ENCODE assay signal across 17 mouse cellular contexts in the genomic region with DNA sequence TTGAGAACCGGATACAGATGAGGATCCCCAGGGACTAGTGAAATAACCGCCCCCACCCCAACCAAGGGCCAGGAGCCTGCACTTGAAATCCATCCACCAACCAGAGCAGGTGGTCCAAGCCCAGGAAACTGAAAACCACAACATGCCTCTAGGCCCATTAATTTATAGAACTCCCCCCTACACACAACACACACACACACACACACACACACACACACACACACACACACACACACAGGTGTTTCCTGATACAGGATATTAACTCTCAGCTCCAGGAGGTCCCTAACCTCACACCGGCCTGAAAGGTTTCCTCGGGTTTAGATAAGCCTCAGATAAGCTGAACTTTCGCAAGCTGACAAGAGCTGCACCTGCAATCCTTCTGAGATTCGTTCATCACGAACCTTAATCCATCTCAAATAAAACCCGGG.
DNase-seq lines count a peak whose midpoint lies in the region; ATAC-seq lines count a peak whose summit lies in the region.
"Had no signal": no experiment of that assay in that cellular context is flagged by ENCODE, and none has a peak within 500 bp of the region (broad histone marks: within the 10 kb centered on the region; RNA-seq: fewer than 3 reads in every experiment).

No protein-coding gene starts in this region.

- no peak overlapping the region for H3K4me2 ChIP-seq in limb, embryonic 12.5 days
- H3K4me2 ChIP-seq: embryonic facial prominence, embryonic 13.5 days; hindbrain, embryonic 12.5 days; neural tube, embryonic 12.5 days had no signal

- WGBS in limb, embryonic 12.5 days, result 55% methylated on average over 8 of the region's 8 CpGs
- 84% methylated on average over 8 of the region's 8 CpGs for WGBS in limb, embryonic 10.5 days
- WGBS in heart, embryonic 10.5 days, result 64% methylated on average over 8 of the region's 8 CpGs

- peak; percentile 43; the same call in 1 of the 2 replicates for ATAC-seq in limb, embryonic 12.5 days (ENCODE audit: insufficient number of reproducible peaks, insufficient read depth, low FRiP score, low TSS enrichment, low read depth)
- ATAC-seq in hematopoietic stem cell, adult 5-6 weeks (replicated peaks in 1 of 2; ENCODE audit: insufficient read depth in 1 of 2, low FRiP score in 2 of 2, low TSS enrichment in 1 of 2, low read depth in 1 of 2, poor library complexity in 2 of 2, severe bottlenecking in 2 of 2), result peak; percentile 59 to 63

- no peaks in the 10 kb centered on the region for H3K36me3 ChIP-seq in limb, embryonic 12.5 days
- no peaks in the 10 kb centered on the region for H3K36me3 ChIP-seq in limb, embryonic 10.5 days
- no peaks in the 10 kb centered on the region for H3K36me3 ChIP-seq in heart, embryonic 10.5 days
- H3K36me3 ChIP-seq: embryonic facial prominence, embryonic 13.5 days; hindbrain, embryonic 12.5 days; neural tube, embryonic 12.5 days had no signal

- H3K4me1 ChIP-seq in limb, embryonic 12.5 days (replicated peaks), result peaks cover 46% of the 10 kb centered on the region
- H3K4me1 ChIP-seq in limb, embryonic 10.5 days, result peaks cover 31% of the 10 kb centered on the region
- H3K4me1 ChIP-seq in heart, embryonic 10.5 days, result no peaks in the 10 kb centered on the region
- H3K4me1 ChIP-seq: megakaryocyte, embryonic 14.5 days; neural tube, embryonic 12.5 days had no signal

- H3K4me3 ChIP-seq in limb, embryonic 12.5 days (replicated peaks), result no peak overlapping the region
- H3K4me3 ChIP-seq in limb, embryonic 10.5 days, result no peak overlapping the region
- H3K4me3 ChIP-seq in heart, embryonic 10.5 days, result no peak overlapping the region
- H3K4me3 ChIP-seq: embryonic facial prominence, embryonic 13.5 days; hindbrain, embryonic 12.5 days; megakaryocyte, embryonic 14.5 days; neural tube, embryonic 12.5 days had no signal

- no peaks in the 10 kb centered on the region for H3K27me3 ChIP-seq in limb, embryonic 12.5 days
- no peaks in the 10 kb centered on the region for H3K27me3 ChIP-seq in limb, embryonic 10.5 days (ENCODE audit: low read depth, poor library complexity, severe bottlenecking)
- no peaks in the 10 kb centered on the region for H3K27me3 ChIP-seq in heart, embryonic 10.5 days (ENCODE audit: insufficient read depth, poor library complexity, severe bottlenecking)
- H3K27me3 ChIP-seq: embryonic facial prominence, embryonic 13.5 days; hindbrain, embryonic 12.5 days; neural tube, embryonic 12.5 days had no signal

- H3K9me3 ChIP-seq in limb, embryonic 12.5 days, result no peaks in the 10 kb centered on the region
- no peaks in the 10 kb centered on the region for H3K9me3 ChIP-seq in limb, embryonic 10.5 days (replicated peaks)
- no peaks in the 10 kb centered on the region for H3K9me3 ChIP-seq in heart, embryonic 10.5 days
- H3K9me3 ChIP-seq: embryonic facial prominence, embryonic 13.5 days; hindbrain, embryonic 12.5 days; megakaryocyte, embryonic 14.5 days; neural tube, embryonic 12.5 days had no signal

- no peak overlapping the region for H3K27ac ChIP-seq in limb, embryonic 12.5 days
- H3K27ac ChIP-seq in limb, embryonic 10.5 days, result no peak overlapping the region
- H3K27ac ChIP-seq in heart, embryonic 10.5 days, result no peak overlapping the region
- H3K27ac ChIP-seq: embryonic facial prominence, embryonic 13.5 days; hindbrain, embryonic 12.5 days; liver, embryonic 14.5 days; neural tube, embryonic 12.5 days had no signal

- DNase-seq in limb, embryonic 10.5 days (ENCODE audit: low spot score), result no peak
- peak; percentile 12 for DNase-seq in CD4-positive helper T cell, adult 2 months (ENCODE audit: low read depth, low spot score)
- DNase-seq in thymus, postnatal 14 days, result peak; percentile 52
- no peak for DNase-seq in frontal cortex, postnatal 36 days (ENCODE audit: low spot score in 2 of 2)
- no peak for DNase-seq in heart, embryonic 10.5 days (ENCODE audit: low spot score)
- DNase-seq: adrenal gland, postnatal 14 days; cerebellum, adult 2 months; heart, adult 18-20 months; lung, postnatal 14 days; spleen, adult 18-20 months had no signal

- H3K9ac ChIP-seq in limb, embryonic 12.5 days (replicated peaks), result no peak overlapping the region
- H3K9ac ChIP-seq: embryonic facial prominence, embryonic 13.5 days; hindbrain, embryonic 12.5 days; liver, embryonic 14.5 days; neural tube, embryonic 12.5 days had no signal

Comparison
In these comparisons a context has a peak if more than half of its experiments do, and no peak if none do; other contexts are left out.
1. DNase-seq: peak in CD4-positive helper T cell, adult 2 months (single experiment) and thymus, postnatal 14 days (single experiment); none in limb, embryonic 10.5 days (single experiment), frontal cortex, postnatal 36 days (0 of 2) and heart, embryonic 10.5 days (single experiment).